ENCODE assay signal across 18 mouse cellular contexts in the genomic region with DNA sequence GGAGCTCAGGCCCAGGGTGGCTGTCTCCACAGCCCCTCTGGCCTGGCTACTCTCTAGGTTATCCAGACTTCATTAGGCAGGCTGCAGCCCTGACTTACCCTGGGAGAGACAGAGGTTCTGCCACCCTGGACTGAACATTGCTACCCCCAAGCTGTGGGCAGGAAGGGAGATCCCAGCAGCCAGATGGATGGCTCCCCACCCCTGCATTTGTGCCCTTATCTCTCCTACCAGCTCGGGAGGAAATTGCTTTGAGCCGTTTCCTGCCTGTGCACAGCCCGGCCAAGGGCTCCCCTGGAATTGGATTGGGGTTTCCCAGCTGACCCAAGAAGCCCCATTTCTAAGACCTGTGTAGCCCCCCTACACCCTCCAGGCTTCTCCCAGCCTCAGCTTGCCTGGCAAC. TPM values are rescaled to one million over a fixed set of nuclear protein-coding genes. Genes with fewer than 3 reads are reported as not detected.
DNase-seq lines count a peak whose midpoint lies in the region; ATAC-seq and TF ChIP-seq lines count a peak whose summit lies in the region.
"Had no signal": no experiment of that assay in that cellular context is flagged by ENCODE, and none has a peak within 500 bp of the region (broad histone marks: within the 10 kb centered on the region; RNA-seq: fewer than 3 reads in every experiment).

No protein-coding gene starts in this region.

- no peak for ATAC-seq in heart, embryonic 16.5 days (replicated peaks; ENCODE audit: extremely low read depth, insufficient read depth, low FRiP score)
- ATAC-seq in midbrain, embryonic 14.5 days (ENCODE audit: low FRiP score, low TSS enrichment): no peak
- ATAC-seq in midbrain, embryonic 16.5 days: no peak
- peak; percentile 45; the same call in 1 of the 2 replicates for ATAC-seq in lung, embryonic 16.5 days (ENCODE audit: low read depth)
- 0 out of 2 replicates have a peak, but pooled peaks have one; percentile 8 for ATAC-seq in stomach, postnatal 0 days (ENCODE audit: low FRiP score, low TSS enrichment)
- no peak for ATAC-seq in frontal cortex, adult (ENCODE audit: low TSS enrichment)
- ATAC-seq: CD4-positive, CD25-positive, alpha-beta regulatory T cell, adult 4 months; intestine, embryonic 16.5 days had no signal

- intact Hi-C loops in heart, postnatal 36 days (cut with DNase I): no loop called here

- no peak overlapping the region for H3K4me3 ChIP-seq in heart, embryonic 16.5 days (ENCODE audit: low read length)
- no peak overlapping the region for H3K4me3 ChIP-seq in midbrain, embryonic 14.5 days (replicated peaks; ENCODE audit: low read depth, low read length)
- H3K4me3 ChIP-seq in midbrain, embryonic 16.5 days (ENCODE audit: low read depth, low read length): no peak overlapping the region
- H3K4me3 ChIP-seq in lung, embryonic 16.5 days (ENCODE audit: low read length): no peak overlapping the region
- no peak overlapping the region for H3K4me3 ChIP-seq in stomach, postnatal 0 days (ENCODE audit: low read depth, low read length)
- H3K4me3 ChIP-seq: embryonic facial prominence, embryonic 15.5 days; forebrain, embryonic 10.5 days; hindbrain, embryonic 12.5 days; kidney, embryonic 15.5 days had no signal

- TF ChIP-seq CTCF in stomach, postnatal 0 days (IDR thresholded peaks at IDR 0.05; ENCODE audit: low read depth): no peak

- DNase-seq in heart, postnatal 36 days: no peak
- no peak for DNase-seq in midbrain, embryonic 14.5 days
- no peak for DNase-seq in stomach, postnatal 0 days (ENCODE audit: low spot score)
- DNase-seq in layer of hippocampus, adult 18-20 months (ENCODE audit: low spot score in 2 of 2): no peak
- DNase-seq: cerebellum, adult 8-10 months; embryo, embryonic 11 days had no signal

- H3K9me3 ChIP-seq in heart, embryonic 16.5 days (replicated peaks; ENCODE audit: control insufficient read depth, low read length): no peaks in the 10 kb centered on the region
- H3K9me3 ChIP-seq in midbrain, embryonic 14.5 days (ENCODE audit: control insufficient read depth, low read length): no peaks in the 10 kb centered on the region
- H3K9me3 ChIP-seq in midbrain, embryonic 16.5 days (replicated peaks; ENCODE audit: control insufficient read depth, low read length, poor library complexity, severe bottlenecking): no peaks in the 10 kb centered on the region
- no peaks in the 10 kb centered on the region for H3K9me3 ChIP-seq in lung, embryonic 16.5 days (ENCODE audit: control insufficient read depth, low read length)
- no peaks in the 10 kb centered on the region for H3K9me3 ChIP-seq in stomach, postnatal 0 days (ENCODE audit: control insufficient read depth, low read length)
- H3K9me3 ChIP-seq: embryonic facial prominence, embryonic 15.5 days; forebrain, embryonic 10.5 days; G1E; hindbrain, embryonic 12.5 days; kidney, embryonic 15.5 days had no signal

- no peaks in the 10 kb centered on the region for H3K27me3 ChIP-seq in heart, embryonic 16.5 days (ENCODE audit: control insufficient read depth, insufficient read depth, low read length)
- H3K27me3 ChIP-seq in midbrain, embryonic 14.5 days (ENCODE audit: control insufficient read depth, insufficient read depth, low read length): no peaks in the 10 kb centered on the region
- H3K27me3 ChIP-seq in midbrain, embryonic 16.5 days (ENCODE audit: control insufficient read depth, insufficient read depth, low read depth, low read length): no peaks in the 10 kb centered on the region
- H3K27me3 ChIP-seq in lung, embryonic 16.5 days (ENCODE audit: control insufficient read depth, insufficient read depth, low read depth, low read length): no peaks in the 10 kb centered on the region
- no peaks in the 10 kb centered on the region for H3K27me3 ChIP-seq in stomach, postnatal 0 days (ENCODE audit: control insufficient read depth, insufficient read depth, low read length)
- H3K27me3 ChIP-seq: embryonic facial prominence, embryonic 15.5 days; hindbrain, embryonic 12.5 days; kidney, embryonic 15.5 days had no signal

- peak overlapping the region; percentile 69 for H3K27ac ChIP-seq in heart, embryonic 16.5 days (ENCODE audit: low read length)
- 0 out of 2 replicates have a peak overlapping the region, but pooled peaks have one; percentile 10 for H3K27ac ChIP-seq in midbrain, embryonic 14.5 days (replicated peaks; ENCODE audit: low read depth, low read length)
- H3K27ac ChIP-seq in midbrain, embryonic 16.5 days (ENCODE audit: low read length): no peak overlapping the region
- no peak overlapping the region for H3K27ac ChIP-seq in lung, embryonic 16.5 days (ENCODE audit: low read length)
- H3K27ac ChIP-seq in stomach, postnatal 0 days (replicated peaks): no peak overlapping the region
- H3K27ac ChIP-seq: embryonic facial prominence, embryonic 15.5 days; forebrain, embryonic 10.5 days; hindbrain, embryonic 12.5 days; kidney, embryonic 15.5 days had no signal

- H3K9ac ChIP-seq in heart, embryonic 16.5 days (ENCODE audit: low read length): peak overlapping the region; percentile 10; the same call in 1 of the 2 replicates
- H3K9ac ChIP-seq in midbrain, embryonic 14.5 days (replicated peaks; ENCODE audit: low read length): no peak overlapping the region; the same call in 1 of the 2 replicates
- H3K9ac ChIP-seq in midbrain, embryonic 16.5 days (ENCODE audit: low read depth, low read length): no peak overlapping the region
- H3K9ac ChIP-seq in lung, embryonic 16.5 days (ENCODE audit: low read length): no peak overlapping the region
- no peak overlapping the region for H3K9ac ChIP-seq in stomach, postnatal 0 days (ENCODE audit: low read length)
- H3K9ac ChIP-seq: embryonic facial prominence, embryonic 15.5 days; hindbrain, embryonic 12.5 days; kidney, embryonic 15.5 days had no signal

- peak overlapping the region; percentile 44 for H3K4me2 ChIP-seq in heart, embryonic 16.5 days (ENCODE audit: low read depth, low read length)
- H3K4me2 ChIP-seq in midbrain, embryonic 14.5 days (ENCODE audit: low read length): no peak overlapping the region
- no peak overlapping the region for H3K4me2 ChIP-seq in midbrain, embryonic 16.5 days (ENCODE audit: low read length)
- no peak overlapping the region for H3K4me2 ChIP-seq in lung, embryonic 16.5 days (ENCODE audit: low read depth, low read length)
- H3K4me2 ChIP-seq in stomach, postnatal 0 days (replicated peaks; ENCODE audit: low read depth): no peak overlapping the region
- H3K4me2 ChIP-seq: embryonic facial prominence, embryonic 15.5 days; hindbrain, embryonic 12.5 days; kidney, embryonic 15.5 days had no signal

- peaks cover 24% of the 10 kb centered on the region for H3K4me1 ChIP-seq in heart, embryonic 16.5 days (ENCODE audit: control insufficient read depth, insufficient read depth, low read length)
- H3K4me1 ChIP-seq in midbrain, embryonic 14.5 days (ENCODE audit: control insufficient read depth, insufficient read depth, low read length): peaks cover 12% of the 10 kb centered on the region
- H3K4me1 ChIP-seq in midbrain, embryonic 16.5 days (ENCODE audit: control insufficient read depth, insufficient read depth, low read length): peaks cover 7% of the 10 kb centered on the region; the same call in 1 of the 2 replicates
- H3K4me1 ChIP-seq in lung, embryonic 16.5 days (replicated peaks; ENCODE audit: control insufficient read depth, insufficient read depth, low read length): no peaks in the 10 kb centered on the region
- no peaks in the 10 kb centered on the region for H3K4me1 ChIP-seq in stomach, postnatal 0 days (replicated peaks; ENCODE audit: control insufficient read depth, insufficient read depth)
- H3K4me1 ChIP-seq: kidney, embryonic 15.5 days had no signal

- 5% methylated on average over 3 of the region's 3 CpGs for WGBS in heart, embryonic 16.5 days
- WGBS in midbrain, embryonic 14.5 days: 74% methylated on average over 3 of the region's 3 CpGs
- 79% methylated on average over 3 of the region's 3 CpGs for WGBS in midbrain, embryonic 16.5 days
- WGBS in lung, embryonic 16.5 days: 22% methylated on average over 3 of the region's 3 CpGs
- 26% methylated on average over 3 of the region's 3 CpGs for WGBS in stomach, postnatal 0 days

- TF ChIP-seq EP300 in stomach, postnatal 0 days (optimal IDR thresholded peaks at IDR 0.05): no peak

- no peaks in the 10 kb centered on the region for H3K36me3 ChIP-seq in heart, embryonic 16.5 days (ENCODE audit: control insufficient read depth, insufficient read depth)
- H3K36me3 ChIP-seq in midbrain, embryonic 14.5 days (ENCODE audit: control insufficient read depth, insufficient read depth, low read length): peaks cover 18% of the 10 kb centered on the region
- H3K36me3 ChIP-seq in midbrain, embryonic 16.5 days (ENCODE audit: control insufficient read depth, insufficient read depth, low read length): 0 out of 2 replicates have a peak, but pooled peaks cover 4% of the 10 kb centered on the region
- H3K36me3 ChIP-seq in lung, embryonic 16.5 days (ENCODE audit: control insufficient read depth, insufficient read depth, low read length): no peaks in the 10 kb centered on the region
- H3K36me3 ChIP-seq in stomach, postnatal 0 days (ENCODE audit: control insufficient read depth, insufficient read depth, low read length): no peaks in the 10 kb centered on the region
- H3K36me3 ChIP-seq: embryonic facial prominence, embryonic 15.5 days; forebrain, embryonic 10.5 days; G1E; hindbrain, embryonic 12.5 days; kidney, embryonic 15.5 days had no signal

RNA-seq across cellular contexts. Expression of a gene that starts 23.8 kb away (rescaled TPM):
- 0.89 and 1.1 TPM in 2 replicates for polyA plus RNA-seq in heart, embryonic 16.5 days (2015; fragmentation: Nextera tagmentation; extraction: Ambion mirVana)
- 1 to 10 TPM; 6.2 to 7.2 TPM for total RNA-seq in heart, postnatal 36 days (2021)
- polyA plus RNA-seq in midbrain, embryonic 14.5 days (2014; fragmentation: Nextera tagmentation; extraction: Ambion mirVana): 4.9 and 6.9 TPM in 2 replicates
- 3.0 and 3.5 TPM in 2 replicates for polyA plus RNA-seq in midbrain, embryonic 16.5 days (2015; fragmentation: Nextera tagmentation; extraction: Ambion mirVana)
- 0.19 and 0.21 TPM in 2 replicates for polyA plus RNA-seq in lung, embryonic 16.5 days (2015; fragmentation: Nextera tagmentation; extraction: Ambion mirVana)
- 0.05 and 0.12 TPM in 2 replicates for polyA plus RNA-seq in stomach, postnatal 0 days (2015; fragmentation: Nextera tagmentation; extraction: Ambion mirVana)
- total RNA-seq in layer of hippocampus, adult 18-20 months (2021): 1 to 10 TPM; 1.6 to 1.9 TPM
- total RNA-seq: liver, adult 2 months had no signal
- polyA plus RNA-seq: CD4-positive, CD25-positive, alpha-beta regulatory T cell, adult 4 months; G1E; liver, adult 2 months had no signal

Comparison
In these comparisons a context has a peak if more than half of its experiments do, and no peak if none do; other contexts are left out.
1. H3K27ac ChIP-seq: peak in heart, embryonic 16.5 days (single experiment) and midbrain, embryonic 14.5 days (single experiment); none in midbrain, embryonic 16.5 days (single experiment), lung, embryonic 16.5 days (single experiment) and stomach, postnatal 0 days (single experiment).
2. ATAC-seq: peak in lung, embryonic 16.5 days (single experiment) and stomach, postnatal 0 days (single experiment); none in heart, embryonic 16.5 days (single experiment), midbrain, embryonic 14.5 days (single experiment), midbrain, embryonic 16.5 days (single experiment) and frontal cortex, adult (single experiment).